Mouse (Mus musculus): ENCODE measurements around the gene Foxk1.

- no peak for TF ChIP-seq CTCF (IDR thresholded peaks at IDR 0.05; ENCODE audit: control insufficient read depth, insufficient read depth, insufficient read length)
- no peak for TF ChIP-seq MAX (IDR thresholded peaks at IDR 0.05)
- TF ChIP-seq CEBPB (IDR thresholded peaks at IDR 0.05; ENCODE audit: low read depth) = no peak
These were observed 27.0 kb upstream of the Foxk1 start for GRCm38 (mm10) chr5:142374343-142374742.
